Mouse (Mus musculus): ENCODE measurements at regions not wholly inside any gene's neighbourhood (a gene's known extent, or its start where the extent isn't known, plus 50 kb on each side); places are given as distances from the start of the nearest gene placed in this dataset.

DNA sequence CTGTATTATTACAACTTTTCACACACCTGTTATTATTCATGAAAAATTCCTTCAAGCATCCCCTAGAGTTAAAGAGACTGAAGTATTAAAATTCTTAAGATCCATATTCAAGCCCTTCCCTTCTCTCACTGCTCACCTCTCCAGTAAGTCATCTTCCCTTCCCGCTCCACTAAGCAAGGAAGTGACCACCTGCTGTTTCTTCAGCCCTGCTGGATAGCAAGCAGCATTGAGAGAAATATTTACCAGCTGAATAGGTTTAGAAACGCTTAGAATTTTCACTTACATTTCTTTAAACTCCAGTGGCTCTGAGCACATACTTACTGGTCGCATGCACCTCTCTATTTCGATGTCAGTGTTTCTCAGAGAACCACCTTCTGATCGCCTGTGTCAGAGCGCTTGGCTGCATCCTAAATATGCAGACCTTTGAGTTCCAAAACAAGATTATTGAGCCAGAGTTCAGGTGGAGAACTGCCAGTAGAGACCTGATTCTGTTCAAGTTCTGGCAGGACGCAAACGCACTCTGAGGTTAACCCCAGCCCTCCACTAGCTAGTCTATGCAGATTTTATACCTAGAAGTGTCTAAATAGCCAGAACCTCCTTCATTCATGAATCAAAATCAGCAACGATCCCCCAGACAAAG lies 314.9 kb downstream of the Mllt3 start:
- no peak for DNase-seq (ENCODE audit: low read depth, low spot score)

DNA sequence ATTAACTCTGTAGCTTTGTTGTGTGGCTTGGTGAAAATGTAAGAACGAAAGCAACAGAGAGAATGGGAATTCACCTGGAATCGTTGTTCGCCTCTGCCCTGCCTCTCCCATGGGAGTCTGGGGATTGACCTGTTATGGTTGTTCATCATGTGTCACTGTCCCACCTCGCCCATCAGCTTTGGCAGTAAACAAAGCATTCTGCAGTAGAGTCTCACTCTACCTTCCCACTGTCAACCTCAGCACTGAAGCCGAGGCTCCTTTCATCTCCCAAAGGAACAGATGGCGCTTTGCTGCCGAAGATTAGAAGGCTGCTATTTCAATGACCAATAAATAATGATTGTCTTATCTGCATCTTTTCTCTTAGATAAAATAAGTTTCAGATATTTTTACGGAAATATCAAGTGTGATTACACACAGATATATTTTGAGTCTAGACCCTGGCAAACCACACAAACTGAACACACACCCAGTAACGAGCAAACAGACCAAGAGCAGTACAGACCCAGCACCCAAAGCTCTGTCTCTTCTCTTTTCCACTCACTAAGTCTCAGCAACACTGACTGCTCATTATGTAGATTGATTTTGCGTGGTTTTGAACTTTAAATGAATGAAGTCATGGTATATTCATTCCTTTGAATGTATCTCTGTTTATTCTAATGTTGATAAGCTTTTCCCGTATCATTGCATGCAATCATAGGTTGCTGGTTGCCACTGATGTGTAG lies 317.8 kb downstream of the Mllt3 start:
- DNase-seq (ENCODE audit: low read depth, low spot score), result no peak

DNA sequence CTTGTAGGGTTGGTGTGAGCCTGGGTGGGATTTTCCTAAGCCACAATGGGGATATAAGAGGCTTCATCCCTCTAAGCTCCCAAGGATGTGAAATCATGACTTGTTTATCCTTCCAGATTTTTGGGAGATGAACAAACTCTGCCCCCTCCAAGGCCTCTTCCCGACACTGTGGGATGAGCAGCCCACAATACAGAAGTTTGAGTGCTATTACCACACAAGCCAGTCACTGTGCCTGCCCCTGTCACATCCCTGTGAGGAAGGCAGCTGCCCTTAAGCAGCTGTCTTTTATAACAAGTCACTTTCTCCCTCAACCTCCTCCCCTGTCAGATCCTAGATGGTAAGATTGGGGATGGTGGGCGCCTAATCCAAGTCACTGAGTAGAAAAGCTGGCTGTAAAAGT lies 320.5 kb downstream of the Mllt3 start:
- no peak for DNase-seq (ENCODE audit: low read depth, low spot score)

DNA sequence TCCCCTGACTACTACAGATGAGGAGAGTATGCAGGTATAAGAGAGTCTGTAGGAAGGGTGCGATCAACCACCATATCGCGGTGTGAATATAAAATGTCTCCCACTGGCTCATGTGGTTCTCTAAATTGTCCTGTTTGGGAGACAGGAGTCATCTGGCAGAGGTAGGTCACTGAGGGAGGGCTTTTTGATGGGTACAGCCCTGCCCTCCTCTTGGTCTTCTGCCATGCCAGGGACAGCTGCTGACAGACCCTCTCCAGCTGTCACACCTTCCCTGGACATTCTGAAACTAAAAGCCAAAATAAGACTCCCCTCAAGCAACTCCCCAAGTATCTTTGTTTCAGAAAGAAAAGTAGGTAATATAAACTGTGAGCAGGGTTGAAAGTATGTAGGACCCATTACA lies 320.9 kb downstream of the Mllt3 start:
- no peak for DNase-seq (ENCODE audit: low read depth, low spot score)

DNA sequence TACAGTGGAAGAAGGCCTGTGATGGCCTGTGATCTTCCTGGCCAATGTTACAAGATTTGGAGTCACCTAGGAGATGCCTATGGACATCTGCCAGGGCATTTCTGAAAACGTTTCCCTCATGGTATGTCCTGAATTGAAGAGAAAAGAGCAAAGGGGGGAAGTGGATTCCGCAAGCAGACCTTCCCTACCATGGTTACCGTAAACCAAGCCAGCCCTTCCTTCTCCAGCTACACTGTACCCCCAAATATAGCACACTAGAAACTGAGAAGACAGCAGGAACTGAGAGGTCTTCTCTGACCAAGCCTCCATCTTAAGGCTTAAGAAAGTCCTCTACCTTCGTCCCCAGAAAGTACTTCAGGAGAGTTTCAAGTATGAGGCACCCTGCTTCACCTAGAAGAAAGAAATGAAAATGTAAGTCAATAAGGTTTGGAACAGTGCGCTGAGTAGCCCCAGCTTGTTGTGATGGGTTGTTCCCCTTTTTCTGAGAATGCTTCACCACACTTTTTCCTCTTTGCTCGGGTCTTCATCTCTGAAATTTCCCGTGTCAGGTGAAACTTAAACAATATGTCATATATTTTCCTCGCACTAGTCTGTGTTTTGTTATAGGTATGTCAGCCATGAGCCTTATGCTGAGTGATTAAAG lies 321.9 kb downstream of the Mllt3 start:
- DNase-seq (ENCODE audit: low read depth, low spot score), result no peak

DNA sequence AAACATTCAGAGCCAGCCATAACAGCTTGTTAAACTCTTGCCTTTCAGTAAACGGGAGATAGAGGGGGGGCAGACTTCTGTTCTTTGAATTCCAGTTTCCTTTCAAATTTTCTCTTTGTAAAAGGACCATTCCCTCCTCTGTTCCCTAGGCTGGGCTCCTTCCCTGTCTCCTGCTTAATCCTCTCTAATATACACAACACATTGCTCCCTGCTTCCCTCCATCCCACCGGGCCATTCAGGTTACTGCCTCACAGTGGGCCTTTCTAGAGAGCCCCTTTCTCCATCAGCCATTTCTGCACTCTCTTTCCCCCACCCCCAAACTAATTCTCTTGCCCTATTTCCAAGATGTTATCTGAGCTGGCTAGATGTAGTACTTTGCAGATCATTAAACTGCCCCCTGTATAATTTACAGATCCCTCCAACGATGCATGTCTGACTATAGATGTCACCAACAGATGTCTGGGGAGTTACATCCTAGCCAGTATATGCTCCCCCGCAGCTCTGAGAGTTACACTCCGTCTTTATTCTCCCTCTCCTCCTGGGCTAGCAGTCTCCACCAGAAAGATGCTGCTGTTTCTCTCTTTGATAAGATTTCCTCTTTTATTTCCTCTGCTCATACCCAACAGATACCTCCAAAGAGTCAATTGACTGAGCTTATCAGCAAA lies 324.1 kb downstream of the Mllt3 start:
- DNase-seq (ENCODE audit: low read depth, low spot score), result no peak

DNA sequence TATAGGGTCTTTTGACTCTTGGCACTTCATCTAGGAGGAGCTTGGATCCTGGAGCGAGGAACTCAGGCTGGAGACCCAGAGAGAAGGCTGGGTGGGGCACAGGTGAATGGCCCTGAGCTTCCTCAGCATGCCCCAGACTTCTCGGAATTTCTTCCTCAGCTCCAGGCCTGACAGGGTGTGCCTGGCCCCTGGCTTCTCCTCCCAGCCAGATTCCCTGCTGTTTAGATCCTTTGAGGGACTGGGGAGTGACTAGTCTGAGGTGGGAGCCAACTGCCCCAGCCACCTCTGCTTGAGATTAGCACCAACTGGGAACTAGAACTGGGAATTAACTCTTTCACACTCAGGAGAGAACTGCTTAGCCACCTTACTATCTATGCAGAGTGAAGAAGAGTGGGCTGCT lies 325.8 kb downstream of the Mllt3 start:
- DNase-seq (ENCODE audit: low read depth, low spot score), result no peak

DNA sequence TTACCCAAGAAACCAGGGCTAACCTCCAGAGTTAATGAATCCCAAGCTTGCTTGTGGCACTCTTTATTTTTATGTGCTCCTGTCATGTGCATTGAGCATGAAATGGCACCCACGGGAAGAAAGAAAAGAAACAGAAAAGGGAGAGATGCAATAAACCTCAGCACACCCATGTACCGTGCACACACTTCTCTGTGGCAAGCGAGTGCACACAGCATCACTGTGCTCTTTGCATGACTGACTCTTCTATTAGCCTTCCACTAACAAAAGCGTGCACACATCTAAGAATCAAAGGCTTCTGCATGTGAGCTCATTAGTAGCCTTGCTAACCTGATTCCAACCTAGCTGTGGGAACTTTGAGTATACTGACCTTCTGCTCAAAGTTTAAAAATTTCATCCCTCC lies 330.3 kb downstream of the Mllt3 start:
- no peak for DNase-seq (ENCODE audit: low read depth, low spot score)

DNA sequence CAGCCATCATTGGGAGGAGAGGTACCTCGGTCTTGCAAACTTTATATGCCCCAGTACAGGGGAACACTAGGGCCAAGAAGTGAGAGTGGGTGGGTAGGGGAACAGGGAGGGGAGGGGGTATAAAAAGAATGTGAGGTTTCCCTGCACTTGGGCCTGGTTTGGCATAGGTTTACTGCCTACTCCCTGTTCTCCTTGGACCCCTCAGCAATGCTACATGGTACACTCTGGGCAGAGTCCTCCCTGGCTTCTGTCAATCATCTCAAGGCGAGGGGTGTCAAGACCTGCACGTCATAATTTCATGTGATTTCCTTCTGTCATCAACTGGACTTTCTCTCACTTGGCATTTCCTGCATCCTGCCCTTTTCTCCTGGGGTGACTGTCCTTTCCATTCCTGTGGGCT lies 330.9 kb downstream of the Mllt3 start:
- no peak for DNase-seq (ENCODE audit: low read depth, low spot score)

DNA sequence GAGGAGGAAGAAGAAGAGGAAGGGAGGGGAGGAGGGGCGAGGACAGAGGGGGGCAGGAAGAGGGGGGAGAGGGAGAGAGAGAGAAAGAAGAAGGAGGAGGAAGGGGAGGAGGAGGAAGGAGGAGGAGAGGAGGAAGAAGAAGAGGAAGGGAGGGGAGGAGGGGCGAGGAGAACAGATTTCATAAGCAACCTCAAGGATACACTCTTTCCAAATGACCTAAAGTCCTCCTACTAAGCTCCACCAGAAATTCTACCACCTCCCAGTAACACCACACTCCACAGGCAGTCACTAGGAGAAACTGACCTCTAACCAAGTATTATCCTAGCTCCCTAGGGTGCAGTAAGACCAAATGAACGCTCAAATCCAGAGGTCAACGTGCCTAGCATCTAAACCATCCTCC lies 332.1 kb downstream of the Mllt3 start:
- no peak for DNase-seq (ENCODE audit: low read depth, low spot score)

DNA sequence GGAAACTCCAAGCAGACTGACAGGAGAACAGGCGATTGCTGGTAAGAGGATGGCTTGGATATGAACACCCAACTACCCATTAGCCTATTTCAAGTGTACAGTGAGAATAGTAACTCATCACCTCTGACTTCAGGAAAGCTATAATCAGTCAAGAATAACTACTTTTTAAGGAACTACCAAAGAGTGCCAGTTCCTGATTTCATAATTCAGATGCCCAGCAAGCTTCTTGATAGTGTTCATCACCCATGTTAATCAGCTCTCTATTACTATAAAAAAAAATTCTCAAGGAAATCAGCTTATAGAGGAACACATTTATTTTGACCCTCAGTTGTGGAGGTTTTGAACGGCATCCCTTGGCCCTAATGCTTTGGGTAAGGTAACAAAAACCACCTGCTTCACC lies 332.7 kb downstream of the Mllt3 start:
- no peak for DNase-seq (ENCODE audit: low read depth, low spot score)

DNA sequence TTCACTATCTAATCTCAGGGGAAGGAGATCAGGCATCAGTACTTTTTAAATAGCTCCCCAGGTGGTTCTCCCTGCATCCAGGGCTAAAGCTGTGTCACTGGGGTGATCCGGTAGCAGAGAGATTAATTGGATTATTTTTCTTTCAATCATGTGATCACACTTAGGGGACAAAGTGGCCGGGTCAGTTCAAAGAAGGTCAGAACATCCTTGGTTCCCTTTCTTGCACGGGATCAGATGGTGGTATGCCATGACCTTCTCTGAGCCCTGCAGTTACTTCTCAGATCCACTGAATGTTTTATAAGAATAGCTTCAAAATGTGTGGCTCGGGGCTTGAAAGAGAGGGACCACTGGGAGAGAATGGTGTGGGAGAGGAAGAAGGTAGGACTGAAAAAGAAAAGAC lies 333.6 kb downstream of the Mllt3 start:
- no peak for DNase-seq (ENCODE audit: low read depth, low spot score)

DNA sequence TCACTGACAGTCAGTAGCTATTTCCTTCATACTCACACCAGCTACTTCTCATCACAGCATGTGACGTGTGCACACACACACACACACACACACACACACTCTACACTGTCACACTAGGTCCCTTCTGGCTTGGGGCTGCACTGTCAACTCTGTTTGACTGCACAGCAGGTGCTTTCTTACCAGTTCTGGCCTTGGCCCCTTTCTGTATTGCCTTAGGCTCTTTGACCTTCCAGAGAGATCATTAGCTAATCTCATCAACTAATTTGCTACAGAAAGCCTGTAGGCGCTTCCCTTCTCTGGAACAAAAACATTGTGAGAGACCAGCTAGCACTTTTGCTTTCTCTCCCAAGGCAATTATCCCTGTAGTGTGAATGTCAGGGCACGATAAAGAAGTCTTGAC lies 334.4 kb downstream of the Mllt3 start:
- DNase-seq (ENCODE audit: low read depth, low spot score), result no peak

DNA sequence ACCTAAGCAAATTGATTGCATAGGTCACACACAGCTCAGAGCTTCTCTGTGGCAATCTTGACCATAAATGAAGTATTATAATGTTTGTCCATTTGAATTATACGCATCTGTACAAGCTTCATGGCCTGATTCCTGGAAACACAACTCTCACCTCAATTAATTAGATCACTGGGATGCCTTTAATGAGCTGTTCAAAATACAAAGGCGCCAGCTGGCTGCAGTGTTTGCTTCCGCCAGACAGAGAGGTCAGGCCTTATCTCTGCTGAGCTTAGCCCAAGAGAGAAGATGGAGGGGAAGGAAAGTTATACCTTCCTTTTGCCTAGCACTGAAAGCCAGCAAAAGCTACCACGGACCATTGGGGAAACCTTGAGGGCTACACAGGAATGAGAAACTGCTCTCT lies 336.2 kb downstream of the Mllt3 start:
- no peak for DNase-seq (ENCODE audit: low read depth, low spot score)

DNA sequence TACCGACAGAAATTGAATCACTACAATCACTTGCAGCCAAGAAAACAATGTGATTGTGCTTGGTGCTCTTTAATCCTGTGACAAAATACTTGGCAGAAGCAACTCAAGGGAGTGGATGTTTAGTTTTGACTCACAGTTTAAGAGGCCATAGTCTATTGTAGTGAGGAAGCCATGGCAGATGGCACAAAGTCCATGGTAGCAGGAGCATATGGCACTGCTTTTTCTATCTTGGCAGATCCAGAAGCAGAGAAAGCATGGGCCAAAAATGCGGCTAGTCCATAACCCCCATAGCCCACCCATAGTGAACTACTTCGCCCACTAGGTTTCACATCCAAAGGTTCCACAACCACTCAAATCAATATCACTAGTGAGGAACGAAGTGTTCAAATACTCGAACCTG lies 337.4 kb downstream of the Mllt3 start:
- DNase-seq (ENCODE audit: low read depth, low spot score), result no peak

DNA sequence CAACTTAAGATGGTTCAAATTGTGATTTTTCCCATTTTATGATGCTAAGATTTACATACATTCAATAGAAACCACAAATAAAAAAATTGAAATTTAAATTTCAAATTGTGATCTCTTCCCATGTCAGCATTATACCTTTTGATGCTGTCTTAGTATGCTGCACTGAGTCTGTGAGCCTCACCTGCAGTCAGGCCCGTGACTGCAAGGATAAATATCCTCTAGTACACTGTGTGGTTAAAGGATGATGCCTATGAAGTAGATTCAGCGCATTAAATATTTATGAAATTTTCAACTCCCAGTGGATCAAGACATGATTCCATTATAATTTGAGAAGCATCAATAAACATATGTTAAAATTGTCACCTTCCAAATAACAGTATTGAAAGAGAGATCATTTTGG lies 340.4 kb downstream of the Mllt3 start:
- DNase-seq (ENCODE audit: low read depth, low spot score), result no peak

DNA sequence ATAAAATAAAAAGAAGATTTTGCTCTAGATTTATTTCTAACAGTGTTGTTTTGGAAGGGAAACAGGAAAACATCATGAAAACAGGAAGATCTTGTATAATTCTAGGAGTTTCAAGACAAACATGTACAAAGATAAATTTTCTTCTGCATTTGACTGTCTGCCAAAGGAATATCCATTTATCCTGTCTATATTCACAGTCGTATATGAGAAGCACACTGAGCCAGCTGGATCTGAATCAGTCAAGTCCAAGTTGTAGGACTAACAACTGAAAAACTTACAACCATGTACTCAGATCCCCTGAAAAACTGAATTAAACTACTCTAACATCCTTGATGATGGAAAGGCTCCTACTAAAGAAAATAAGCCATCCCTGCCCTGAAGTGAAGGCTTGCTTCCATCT lies 348.2 kb downstream of the Mllt3 start:
- no peak for DNase-seq (ENCODE audit: low read depth, low spot score)

DNA sequence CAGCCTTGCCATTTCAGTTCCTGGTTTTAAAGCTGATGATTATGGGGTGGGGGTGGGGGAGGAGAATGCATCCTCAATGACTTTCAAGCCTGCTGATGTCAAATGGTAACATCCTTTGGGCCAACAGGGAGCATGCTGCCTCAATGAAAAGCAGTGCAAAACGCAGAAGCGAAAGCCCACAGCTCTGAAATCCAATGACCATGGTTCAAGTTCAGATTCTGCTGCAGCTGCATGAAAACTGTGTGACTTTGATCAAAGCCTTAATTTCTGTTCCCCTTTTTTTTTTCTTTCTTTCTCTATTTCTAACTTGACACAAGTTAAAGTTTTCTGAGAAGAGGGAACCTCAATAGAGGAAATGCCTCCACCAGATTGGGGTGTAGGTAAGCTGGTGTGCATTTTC lies 350.4 kb downstream of the Mllt3 start:
- no peak for DNase-seq (ENCODE audit: low read depth, low spot score)

DNA sequence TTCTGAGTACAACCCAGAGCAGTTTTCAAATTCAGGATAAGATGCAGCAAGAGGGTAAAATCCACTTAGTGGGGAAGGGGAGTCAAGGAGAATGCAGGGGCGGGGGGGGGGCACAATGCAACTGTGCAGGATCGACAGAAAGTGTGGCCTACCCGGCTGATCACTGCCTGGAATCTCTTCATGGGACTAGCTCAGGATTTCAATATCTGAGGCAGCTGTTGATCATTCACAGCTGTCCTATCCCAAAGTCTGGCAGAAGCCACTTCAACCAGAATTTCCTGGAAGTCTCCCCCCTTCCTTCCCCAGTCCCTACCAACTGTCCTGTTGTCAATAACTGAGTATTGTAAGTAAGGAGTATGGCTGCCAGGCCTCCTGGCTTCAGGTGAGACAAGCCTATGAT lies 362.1 kb downstream of the Mllt3 start:
- no peak for DNase-seq (ENCODE audit: low read depth, low spot score)

DNA sequence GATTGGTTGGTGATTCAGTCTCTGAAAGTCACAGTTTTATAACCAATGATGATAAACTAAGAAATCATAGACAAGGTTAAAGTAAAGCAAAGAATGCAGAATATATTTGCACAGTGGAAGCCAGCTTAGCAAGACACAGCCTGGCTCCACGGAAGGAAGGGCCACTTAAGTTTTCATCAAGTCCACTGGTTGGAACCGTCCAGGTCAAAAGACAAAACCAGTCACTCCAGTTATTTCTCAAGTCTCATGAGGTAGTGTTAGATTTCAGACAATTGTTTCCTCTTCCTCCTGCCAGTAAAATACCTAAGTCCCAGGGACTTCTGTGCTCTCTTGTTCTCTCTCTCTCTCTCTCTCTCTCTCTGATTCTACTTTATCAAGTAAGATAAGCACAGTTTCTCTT lies 363.0 kb downstream of the Mllt3 start:
- no peak for DNase-seq (ENCODE audit: low read depth, low spot score)

DNA sequence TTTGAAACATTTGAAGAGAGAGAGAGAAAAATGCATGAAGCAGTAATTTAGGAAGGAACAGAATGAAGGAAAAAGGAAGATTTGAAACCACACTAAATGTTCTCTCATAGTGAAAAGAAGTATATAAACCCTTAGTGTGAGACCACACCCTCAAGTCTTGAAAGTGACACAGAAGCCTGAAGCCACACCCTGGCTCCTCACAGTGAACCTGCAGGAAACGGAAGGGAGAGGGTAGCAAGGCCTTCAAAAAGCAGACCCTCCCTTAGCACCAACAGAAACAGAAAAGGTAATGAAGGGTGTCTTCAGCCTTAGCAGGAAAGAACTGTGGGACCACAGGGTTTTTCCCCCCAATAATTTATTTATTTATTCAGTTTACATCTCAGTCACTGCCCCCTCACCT lies 363.7 kb downstream of the Mllt3 start:
- no peak for DNase-seq (ENCODE audit: low read depth, low spot score)

DNA sequence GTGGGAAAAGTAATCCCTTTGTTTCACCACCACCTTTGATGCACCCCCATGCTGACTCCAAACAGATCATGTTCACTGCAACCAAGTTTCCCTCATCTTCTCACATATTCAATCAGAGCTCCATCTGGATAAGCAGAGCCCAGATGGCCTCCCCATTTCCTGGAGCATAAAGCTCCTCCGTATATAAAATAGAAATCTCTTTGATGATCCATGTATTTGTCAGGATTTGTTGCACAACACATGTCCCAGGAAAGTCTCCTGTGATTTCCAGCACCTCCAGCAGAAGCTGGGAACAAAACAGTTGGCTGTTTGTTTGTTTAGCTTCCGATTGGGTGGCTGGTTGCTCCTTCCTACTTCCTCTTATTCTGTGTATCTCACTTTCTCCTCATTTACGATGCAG lies 364.9 kb downstream of the Mllt3 start:
- DNase-seq (ENCODE audit: low read depth, low spot score), result no peak

Data from embryo, embryonic 11.5 days (tissue).